Mouse (Mus musculus): Measurements from ENCODE around the gene Olfr952. TPM values are rescaled to one million over a fixed set of nuclear protein-coding genes. Genes with fewer than 3 reads are reported as not detected.

Gene Olfr952
- not detected in 2 replicates for polyA plus RNA-seq (2012; rRNA removed)

DNA sequence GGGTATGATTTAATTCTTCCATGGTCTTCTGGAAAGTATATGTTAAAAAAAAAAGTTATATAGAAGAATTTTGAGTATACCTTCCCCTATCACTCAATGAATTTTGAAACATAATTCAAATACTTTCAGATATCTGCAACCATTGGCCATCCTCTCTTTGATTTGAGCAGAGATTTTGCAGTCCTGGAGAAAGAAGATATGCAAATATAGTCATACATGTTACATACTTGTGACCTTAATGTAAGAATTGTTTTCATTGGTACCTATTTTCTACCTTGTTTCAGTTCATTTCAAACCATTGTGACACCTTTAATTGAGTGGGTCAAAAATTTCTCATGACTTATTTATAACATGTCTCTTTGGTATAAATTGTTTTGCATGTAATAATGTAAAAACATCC lies at the start of gene Olfr952:
TSS of gene Olfr952 (minus strand) at position 101 of the 400 bp plus-strand sequence.
- DNase-seq (ENCODE audit: extremely low spot score in 1 of 2, low spot score in 1 of 2) = no peak

- no peak for DNase-seq (ENCODE audit: extremely low spot score in 1 of 2, low spot score in 1 of 2)
Measured at GRCm38 (mm10) chr9:39471844-39472243, 44.9 kb upstream of the Olfr952 start, which contains the start of gene Olfr955. TSS of gene Olfr955 (minus strand) at chr9:39471944.

- DNase-seq (ENCODE audit: extremely low spot score in 1 of 2, low spot score in 1 of 2) = no peak
Measured at GRCm38 (mm10) chr9:39456401-39456800, 29.5 kb upstream of the Olfr952 start, which contains the start of gene Olfr954. TSS of gene Olfr954 (plus strand) at chr9:39456701.

GRCm38 (mm10) chr9:39387110-39387509 lies 39.8 kb downstream of the Olfr952 start, which contains the start of gene Olfr951:
TSS of gene Olfr951 (plus strand) at chr9:39387410.
- DNase-seq (ENCODE audit: extremely low spot score in 1 of 2, low spot score in 1 of 2) = no peak

Other genes with a start within 250 kb of the Olfr952 start
- not detected in 2 replicates for gene Olfr944, start 225.2 kb downstream of the Olfr952 start, polyA plus RNA-seq (2012; rRNA removed)
- gene Olfr1537, start 177.2 kb downstream of the Olfr952 start, polyA plus RNA-seq (2012; rRNA removed) = not detected in 2 replicates
- not detected in 2 replicates for gene Olfr945, start 150.3 kb downstream of the Olfr952 start, polyA plus RNA-seq (2012; rRNA removed)
- not detected in 2 replicates for gene Olfr948, start 101.1 kb downstream of the Olfr952 start, polyA plus RNA-seq (2012; rRNA removed)
- not detected in 2 replicates for gene Olfr951, start 39.7 kb downstream of the Olfr952 start, polyA plus RNA-seq (2012; rRNA removed)
- not detected in 2 replicates for gene Olfr954, start 29.6 kb upstream of the Olfr952 start, polyA plus RNA-seq (2012; rRNA removed)
- gene Olfr955, start 44.8 kb upstream of the Olfr952 start, polyA plus RNA-seq (2012; rRNA removed) = not detected in 2 replicates
- not detected in 2 replicates for gene Olfr44, start 66.8 kb upstream of the Olfr952 start, polyA plus RNA-seq (2012; rRNA removed)
- gene Olfr957, start 88.7 kb upstream of the Olfr952 start, polyA plus RNA-seq (2012; rRNA removed) = not detected in 2 replicates
- not detected in 2 replicates for gene Olfr958, start 126.9 kb upstream of the Olfr952 start, polyA plus RNA-seq (2012; rRNA removed)
- gene Olfr959, start 148.4 kb upstream of the Olfr952 start, polyA plus RNA-seq (2012; rRNA removed) = not detected in 2 replicates
- gene AW551984, start 177.3 kb upstream of the Olfr952 start, polyA plus RNA-seq (2012; rRNA removed) = 4.4 and 5.5 TPM in 2 replicates
- not detected in 2 replicates for gene Olfr148, start 183.5 kb upstream of the Olfr952 start, polyA plus RNA-seq (2012; rRNA removed)
- gene Olfr960, start 194.2 kb upstream of the Olfr952 start, polyA plus RNA-seq (2012; rRNA removed) = not detected in 2 replicates
- gene Olfr961, start 217.9 kb upstream of the Olfr952 start, polyA plus RNA-seq (2012; rRNA removed) = not detected in 2 replicates
- not detected in 2 replicates for gene Olfr963, start 240.1 kb upstream of the Olfr952 start, polyA plus RNA-seq (2012; rRNA removed)

All from frontal cortex, adult 2 months (tissue).